8 mouse cellular contexts compared by ENCODE assay signal in the genomic region with DNA sequence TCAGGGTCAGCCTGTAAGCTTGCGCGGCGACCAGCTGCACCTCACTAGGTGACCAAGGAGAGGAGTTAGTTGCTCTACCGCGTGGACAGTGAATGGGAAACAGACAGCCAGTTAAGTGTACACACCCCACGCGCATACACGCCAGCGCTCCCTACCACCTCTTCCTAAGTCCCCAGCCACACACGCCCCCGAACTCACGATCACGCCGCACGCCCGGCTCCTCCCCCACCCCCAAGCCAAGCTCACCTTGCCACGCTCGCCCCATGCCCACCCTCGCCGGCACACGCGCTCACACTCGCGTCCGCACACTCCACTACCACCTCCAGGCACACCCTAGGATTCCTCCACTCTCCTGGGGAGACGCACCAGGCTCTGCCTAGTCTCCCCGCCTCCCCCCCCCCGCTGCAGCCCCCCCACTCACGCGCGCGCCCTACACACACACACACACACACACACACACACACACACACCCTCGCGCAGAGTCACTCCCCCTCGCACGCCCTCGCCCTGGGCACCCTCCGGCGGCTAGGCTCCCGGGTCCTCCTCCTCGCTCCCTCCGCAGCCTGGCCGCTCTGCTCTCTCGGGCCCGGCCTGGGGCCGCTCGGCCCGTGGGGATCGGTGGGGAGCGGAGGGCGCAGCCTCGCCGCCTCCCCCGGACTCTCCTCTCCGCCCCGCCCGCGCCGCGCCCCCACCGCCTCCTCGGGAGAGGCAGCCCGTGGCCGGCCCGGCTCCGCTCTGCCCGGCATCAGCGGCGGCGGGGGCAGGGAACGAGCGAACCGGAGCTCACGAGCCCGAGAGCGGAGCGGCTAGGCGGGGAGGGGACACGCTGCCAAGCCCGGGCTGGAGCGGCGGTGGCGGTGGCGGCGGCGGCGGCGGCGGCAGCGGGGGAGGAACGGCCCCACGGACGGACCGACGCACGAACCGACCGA. TPM values are rescaled to one million over a fixed set of nuclear protein-coding genes. Genes with fewer than 3 reads are reported as not detected.
DNase-seq lines count a peak whose midpoint lies in the region; ATAC-seq lines count a peak whose summit lies in the region.

A gene (plus strand): TSS at position 704 of the 929 bp plus-strand sequence.

- WGBS in embryonic facial prominence, embryonic 13.5 days: under 1% methylated on average over 58 of the region's 98 CpGs
- under 1% methylated on average over 79 of the region's 98 CpGs for WGBS in heart, embryonic 16.5 days
- WGBS in liver, embryonic 15.5 days (ENCODE audit: insufficient replicate concordance): 2% methylated on average over 76 of the region's 98 CpGs
- WGBS in neural tube, embryonic 14.5 days: under 1% methylated on average over 32 of the region's 98 CpGs

- peak; percentile 45 to 56 for DNase-seq in left cerebral cortex, adult 18-20 months (ENCODE audit: low spot score in 2 of 2)
- DNase-seq in left cerebral cortex, adult 11 months (ENCODE audit: low spot score): no peak
- DNase-seq in kidney, postnatal 36 days: peak; percentile 27 to 70
- DNase-seq in T-cell, adult 2 months (ENCODE audit: low spot score): no peak

- H3K4me2 ChIP-seq in embryonic facial prominence, embryonic 13.5 days: peak within 1 kb of the TSS; percentile 100
- peak within 1 kb of the TSS; percentile 99 for H3K4me2 ChIP-seq in heart, embryonic 16.5 days (ENCODE audit: low read depth, low read length)
- peak within 1 kb of the TSS; percentile 65 for H3K4me2 ChIP-seq in liver, embryonic 15.5 days
- peak within 1 kb of the TSS; percentile 94 for H3K4me2 ChIP-seq in neural tube, embryonic 14.5 days (ENCODE audit: low read depth, low read length)

- no peaks in the 10 kb centered on the region for H3K36me3 ChIP-seq in embryonic facial prominence, embryonic 13.5 days
- H3K36me3 ChIP-seq in heart, embryonic 16.5 days (ENCODE audit: control insufficient read depth, insufficient read depth): no peaks in the 10 kb centered on the region
- H3K36me3 ChIP-seq in liver, embryonic 15.5 days (replicated peaks): no peaks in the 10 kb centered on the region
- no peaks in the 10 kb centered on the region for H3K36me3 ChIP-seq in neural tube, embryonic 14.5 days (ENCODE audit: control insufficient read depth, insufficient read depth, low read length)

- no peak within 1 kb of the TSS for H3K27ac ChIP-seq in embryonic facial prominence, embryonic 13.5 days
- H3K27ac ChIP-seq in heart, embryonic 16.5 days (ENCODE audit: low read length): no peak within 1 kb of the TSS
- no peak within 1 kb of the TSS for H3K27ac ChIP-seq in liver, embryonic 15.5 days (replicated peaks)
- peak within 1 kb of the TSS; percentile 64 for H3K27ac ChIP-seq in neural tube, embryonic 14.5 days (ENCODE audit: low read depth, low read length)

- peak within 1 kb of the TSS; percentile 63 for H3K4me3 ChIP-seq in embryonic facial prominence, embryonic 13.5 days
- peak within 1 kb of the TSS; percentile 65 for H3K4me3 ChIP-seq in heart, embryonic 16.5 days (ENCODE audit: low read length)
- H3K4me3 ChIP-seq in liver, embryonic 15.5 days (replicated peaks): peak within 1 kb of the TSS; percentile 38
- peak within 1 kb of the TSS; percentile 71 for H3K4me3 ChIP-seq in neural tube, embryonic 14.5 days (ENCODE audit: low read depth, low read length)

- H3K27me3 ChIP-seq in embryonic facial prominence, embryonic 13.5 days: peaks cover 91% of the 10 kb centered on the region
- H3K27me3 ChIP-seq in heart, embryonic 16.5 days (ENCODE audit: control insufficient read depth, insufficient read depth, low read length): peaks cover 41% of the 10 kb centered on the region
- peaks cover 86% of the 10 kb centered on the region for H3K27me3 ChIP-seq in liver, embryonic 15.5 days
- no peaks in the 10 kb centered on the region for H3K27me3 ChIP-seq in neural tube, embryonic 14.5 days (ENCODE audit: control insufficient read depth, insufficient read depth, low read length)

- ATAC-seq in embryonic facial prominence, embryonic 13.5 days (ENCODE audit: insufficient number of reproducible peaks, insufficient read depth, low FRiP score, low TSS enrichment, low read depth): peak; percentile 68
- ATAC-seq in heart, embryonic 16.5 days (replicated peaks; ENCODE audit: extremely low read depth, insufficient read depth, low FRiP score): peak; percentile 51
- ATAC-seq in liver, embryonic 15.5 days (ENCODE audit: insufficient read depth): 0 out of 2 replicates have a peak, but pooled peaks have one; percentile 22
- peak; percentile 81 for ATAC-seq in neural tube, embryonic 14.5 days (ENCODE audit: low read depth)

- H3K9me3 ChIP-seq in embryonic facial prominence, embryonic 13.5 days: no peaks in the 10 kb centered on the region
- no peaks in the 10 kb centered on the region for H3K9me3 ChIP-seq in heart, embryonic 16.5 days (replicated peaks; ENCODE audit: control insufficient read depth, low read length)
- H3K9me3 ChIP-seq in liver, embryonic 15.5 days (replicated peaks): no peaks in the 10 kb centered on the region
- H3K9me3 ChIP-seq in neural tube, embryonic 14.5 days (ENCODE audit: control insufficient read depth, low read length): no peaks in the 10 kb centered on the region

- H3K9ac ChIP-seq in embryonic facial prominence, embryonic 13.5 days: peak within 1 kb of the TSS; percentile 72
- peak within 1 kb of the TSS; percentile 64 for H3K9ac ChIP-seq in heart, embryonic 16.5 days (ENCODE audit: low read length)
- H3K9ac ChIP-seq in liver, embryonic 15.5 days: no peak within 1 kb of the TSS
- H3K9ac ChIP-seq in neural tube, embryonic 14.5 days (replicated peaks; ENCODE audit: low read depth, low read length): peak within 1 kb of the TSS; percentile 82

- peaks cover 29% of the 10 kb centered on the region for H3K4me1 ChIP-seq in embryonic facial prominence, embryonic 13.5 days
- H3K4me1 ChIP-seq in heart, embryonic 16.5 days (ENCODE audit: control insufficient read depth, insufficient read depth, low read length): peaks cover 10% of the 10 kb centered on the region; the same call in 1 of the 2 replicates
- H3K4me1 ChIP-seq in liver, embryonic 15.5 days (replicated peaks): peaks cover 12% of the 10 kb centered on the region
- H3K4me1 ChIP-seq in neural tube, embryonic 14.5 days (ENCODE audit: control insufficient read depth, insufficient read depth, low read length): peaks cover 14% of the 10 kb centered on the region; the same call in 1 of the 2 replicates

RNA-seq across cellular contexts. Expression of the gene that starts here (rescaled TPM):
- total RNA-seq in left cerebral cortex, adult 18-20 months (2021): 10 to 100 TPM; 54.5 to 61.5 TPM
- 0.44 and 0.85 TPM in 2 replicates for polyA plus RNA-seq in embryonic facial prominence, embryonic 13.5 days (2015; fragmentation: Nextera tagmentation; extraction: Ambion mirVana)
- polyA plus RNA-seq in heart, embryonic 16.5 days (2015; fragmentation: Nextera tagmentation; extraction: Ambion mirVana): 0.51 and 0.62 TPM in 2 replicates
- 0.03 and 0.05 TPM in 2 replicates for polyA plus RNA-seq in liver, embryonic 15.5 days (2015; fragmentation: Nextera tagmentation; extraction: Ambion mirVana)
- polyA plus RNA-seq in neural tube, embryonic 14.5 days (2014; fragmentation: Nextera tagmentation; extraction: Ambion mirVana): 9.5 and 11.6 TPM in 2 replicates

Comparison
In these comparisons a context has a peak if more than half of its experiments do, and no peak if none do; other contexts are left out.
1. DNase-seq: peak in left cerebral cortex, adult 18-20 months (2 of 2) and kidney, postnatal 36 days (2 of 2); none in left cerebral cortex, adult 11 months (single experiment) and T-cell, adult 2 months (single experiment).
2. Peak in ATAC-seq, H3K4me3 ChIP-seq, H3K9ac ChIP-seq and H3K4me2 ChIP-seq in embryonic facial prominence, embryonic 13.5 days; RNA of the gene not detected or under 1 TPM.
3. Peak in ATAC-seq, H3K4me3 ChIP-seq, H3K9ac ChIP-seq and H3K4me2 ChIP-seq in heart, embryonic 16.5 days; RNA of the gene not detected or under 1 TPM.
4. Peak in ATAC-seq, H3K4me3 ChIP-seq and H3K4me2 ChIP-seq in liver, embryonic 15.5 days; RNA of the gene not detected or under 1 TPM.
5. ATAC-seq: peak in every context shown above with its lines; median percentile 81 in neural tube, embryonic 14.5 days; 68 in embryonic facial prominence, embryonic 13.5 days; 51 in heart, embryonic 16.5 days; 22 in liver, embryonic 15.5 days.
6. Peak in every context shown above with its lines, with median percentiles within 50 percentile points of each other: H3K4me2 ChIP-seq and H3K4me3 ChIP-seq.